Mouse (Mus musculus) myocyte (in vitro differentiated cells): ENCODE measurements around the gene Rps19bp1. TPM values are rescaled to one million over a fixed set of nuclear protein-coding genes. Genes with fewer than 3 reads are reported as not detected.

Source experiments
- polyA plus RNA-seq: library from polyadenylated mRNA; unstranded; fragments of >200 nt; fragmentation: generic; extraction: Trizol; gene quantifications from one replicate; pipeline ENCODE4 v1.2.1, GENCODE M21; 2012; ENCODE audit warnings: missing spikeins

Rps19bp1 gene
- polyA plus RNA-seq, 1 experiment: 144 TPM

Other genes with a start within 250 kb of the Rps19bp1 start
- 21.7 TPM for gene Pdgfb, start 249.3 kb downstream of the Rps19bp1 start, polyA plus RNA-seq
- gene Syngr1, start 173.0 kb downstream of the Rps19bp1 start, polyA plus RNA-seq: 54.7 TPM
- 1,089 TPM for gene Rpl3, start 172.4 kb downstream of the Rps19bp1 start, polyA plus RNA-seq
- gene Tab1, start 131.2 kb downstream of the Rps19bp1 start, polyA plus RNA-seq: 33.3 TPM
- 9.7 TPM for gene Mgat3, start 90.6 kb downstream of the Rps19bp1 start, polyA plus RNA-seq
- 24.3 TPM for gene Mief1, start 30.3 kb downstream of the Rps19bp1 start, polyA plus RNA-seq
- not detected for gene AC140267.1, start 28.5 kb downstream of the Rps19bp1 start, polyA plus RNA-seq
- 1,038 TPM for gene Atf4, start 9.1 kb downstream of the Rps19bp1 start, polyA plus RNA-seq
- gene Cacna1i, start 22.9 kb upstream of the Rps19bp1 start, polyA plus RNA-seq: 0.04 TPM